Comparison of ENCODE assay signal across 21 mouse cellular contexts in genomic region chr13:22402978-22403377, GRCm38 (mm10). TPM values are rescaled to one million over a fixed set of nuclear protein-coding genes. Genes with fewer than 3 reads are reported as not detected.
DNase-seq lines count a peak whose midpoint lies in the region; ATAC-seq lines count a peak whose summit lies in the region.
"Had no signal": no experiment of that assay in that cellular context is flagged by ENCODE, and none has a peak within 500 bp of the region (broad histone marks: within the 10 kb centered on the region; RNA-seq: fewer than 3 reads in every experiment).

No protein-coding gene starts in this region.

- no peak for DNase-seq in frontal cortex, postnatal 10 days (ENCODE audit: low spot score in 2 of 2)
- peak; percentile 30 for DNase-seq in brain, adult 2 months (ENCODE audit: low read depth, low spot score)
- peak; percentile 8 to 25 for DNase-seq in layer of hippocampus, adult 8-10 months (ENCODE audit: low spot score in 2 of 2)
- no peak for DNase-seq in spleen, postnatal 14 days (ENCODE audit: low spot score in 2 of 2)
- no peak for DNase-seq in B cell, adult 2 months
- DNase-seq: adrenal gland, adult 2 months; adrenal gland, postnatal 14 days; cerebellum, adult 18-20 months; cerebellum, adult 9-10 months; cerebellum, postnatal 14 days; gastrocnemius, postnatal 25 days; heart, adult 18-20 months; heart, postnatal 10 days; heart, postnatal 36 days had no signal

- peak; percentile 73; the same call in 1 of the 2 replicates for ATAC-seq in frontal cortex, adult (ENCODE audit: low TSS enrichment)
- ATAC-seq: CD4-positive, CD25-positive, alpha-beta regulatory T cell, adult 4 months; forebrain, embryonic 15.5 days; hindbrain, embryonic 16.5 days; intestine, embryonic 15.5 days had no signal

RNA-seq across cellular contexts. Expression of gene Vmn1r200, which starts 12.8 kb away (rescaled TPM):
- not detected for total RNA-seq in layer of hippocampus, adult 8-10 months (2022)
- total RNA-seq: adrenal gland, adult 2 months; adrenal gland, postnatal 14 days; gastrocnemius, adult 8-10 months; gastrocnemius, postnatal 25 days; heart, adult 18-20 months; heart, postnatal 10 days; heart, postnatal 36 days; MEL had no signal

RNA-seq across cellular contexts. Expression of gene Vmn1r199, which starts 23.4 kb away (rescaled TPM):
- not detected for total RNA-seq in layer of hippocampus, adult 8-10 months (2022)
- total RNA-seq: adrenal gland, adult 2 months; adrenal gland, postnatal 14 days; gastrocnemius, adult 8-10 months; gastrocnemius, postnatal 25 days; heart, adult 18-20 months; heart, postnatal 10 days; heart, postnatal 36 days; MEL had no signal

RNA-seq across cellular contexts. Expression of gene Vmn1r198, which starts 52.8 kb away (rescaled TPM):
- total RNA-seq in layer of hippocampus, adult 8-10 months (2022) = not detected
- total RNA-seq: adrenal gland, adult 2 months; adrenal gland, postnatal 14 days; gastrocnemius, adult 8-10 months; gastrocnemius, postnatal 25 days; heart, adult 18-20 months; heart, postnatal 10 days; heart, postnatal 36 days; MEL had no signal

Comparison
In these comparisons a context has a peak if more than half of its experiments do, and no peak if none do; other contexts are left out.
1. DNase-seq: peak in brain, adult 2 months (single experiment) and layer of hippocampus, adult 8-10 months (2 of 2); none in frontal cortex, postnatal 10 days (0 of 2), spleen, postnatal 14 days (0 of 2) and B cell, adult 2 months (0 of 2).